Mouse (Mus musculus) layer of hippocampus, adult 2 months (tissue): ENCODE results near the gene Pkm. TPM values are rescaled to one million over a fixed set of nuclear protein-coding genes. Genes with fewer than 3 reads are reported as not detected.

Experiments
- DNase-seq, 2 experiments: peaks; one replicate each; pipeline ENCODE4 v3.0.0; 2022; ENCODE audit warnings: low spot score in 2 of 2
- H3K27ac ChIP-seq: fragments of 200-600 bp; 2 replicates; pipeline ENCODE4 v1.8.1; 2022
- H3K4me3 ChIP-seq: fragments of 200-600 bp; 2 replicates; pipeline ENCODE4 v1.8.1; 2022; ENCODE audit warnings: mild to moderate bottlenecking
- CTCF ChIP-seq: fragments of 200-600 bp; conservative IDR thresholded peaks from 2 replicates; pipeline ENCODE4 v1.8.1; 2022; ENCODE audit warnings: antibody characterized with exemption, mild to moderate bottlenecking, moderate library complexity
- total RNA-seq, 2 experiments: library from RNA; stranded (reverse); gene quantifications; 2 replicates each; pipeline ENCODE4 v1.2.3; 2021

The Pkm gene
- total RNA-seq, 2 experiments from 2014 or later: 1,301 to 1,421 TPM

DNA sequence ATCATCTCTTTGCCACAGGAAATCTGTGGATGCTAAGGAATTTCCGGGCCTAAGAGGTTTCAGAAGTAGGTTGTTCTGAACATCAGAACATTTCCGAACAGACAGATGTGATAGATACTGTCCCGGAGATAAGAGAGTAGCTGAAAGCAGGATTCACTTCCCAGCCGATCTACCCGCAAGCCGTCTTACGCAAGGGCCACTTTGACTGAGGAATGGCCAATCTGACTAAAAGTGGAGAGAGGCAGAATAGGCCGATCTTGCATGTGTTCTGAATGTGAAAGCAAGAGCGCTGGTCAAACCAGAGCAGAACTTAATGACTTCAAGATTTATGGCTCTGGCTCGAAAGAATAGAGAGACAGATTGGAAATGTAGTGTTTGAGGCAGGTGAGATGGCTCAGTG lies 69.3 kb downstream of the Pkm start:
- DNase-seq: no peak
- TF ChIP-seq CTCF: no peak
- H3K4me3 ChIP-seq: no peak overlapping the region
- H3K27ac ChIP-seq: no peak overlapping the region

DNA sequence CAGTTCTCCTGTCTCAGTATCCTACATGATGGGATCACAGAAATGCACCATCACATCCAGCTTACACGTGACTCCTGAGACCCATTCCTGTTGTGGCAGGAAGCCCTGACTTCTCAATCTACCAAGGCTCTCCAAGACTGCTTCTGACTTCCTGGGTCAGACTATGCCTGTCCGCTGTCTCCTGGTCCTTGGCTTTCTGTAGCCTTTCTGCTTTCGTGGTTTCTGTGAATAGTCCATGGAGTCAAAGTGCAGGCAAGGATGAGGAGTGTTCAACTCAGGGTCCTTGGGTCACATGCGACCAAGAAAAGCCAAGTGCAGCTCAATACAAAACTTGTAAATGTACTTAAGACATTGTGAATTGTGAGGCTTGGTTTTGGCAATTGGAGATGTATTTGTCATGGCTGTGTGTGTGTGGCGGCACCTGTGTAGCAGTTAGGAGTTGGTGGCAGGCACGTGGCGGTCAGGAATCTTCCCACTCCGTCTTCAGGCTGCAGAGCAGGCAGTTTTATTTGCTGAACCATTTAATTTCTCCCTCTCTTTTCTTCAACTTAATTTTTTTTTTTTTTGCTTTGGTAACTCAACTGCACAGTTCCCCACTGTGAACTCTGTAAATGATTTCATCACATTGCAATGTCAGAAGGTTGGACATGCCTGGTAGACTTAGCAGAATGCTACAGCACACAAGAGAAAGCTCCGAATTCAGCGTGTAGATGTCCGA lies 71.6 kb downstream of the Pkm start:
- no peak for TF ChIP-seq CTCF
- Histone ChIP-seq H3K27ac (no peak overlapping the region), H3K4me3 (no peak overlapping the region)
- no peak for DNase-seq

Other genes starting within 250 kb of the Pkm start
- 100 to 1,000 TPM; 106 TPM for gene Arih1, start 169.8 kb upstream of the Pkm start, total RNA-seq
- 10 to 100 TPM; 47.8 to 51.0 TPM for gene Hexa, start 116.8 kb upstream of the Pkm start, total RNA-seq
- gene Tmem202, start 116.5 kb upstream of the Pkm start, total RNA-seq: 1 to 10 TPM; 2.4 to 2.8 TPM
- 10 to 100 TPM; 25.2 to 30.4 TPM for gene Celf6, start 78.5 kb upstream of the Pkm start, total RNA-seq
- 100 to 1,000 TPM; 129 to 132 TPM for gene Parp6, start 39.1 kb upstream of the Pkm start, total RNA-seq
- gene Gramd2, start 23.8 kb downstream of the Pkm start, total RNA-seq: 1 to 10 TPM; 5.7 to 7.5 TPM
- gene Senp8, start 94.3 kb downstream of the Pkm start, total RNA-seq: 1 to 10 TPM; 8.4 to 8.6 TPM
- gene Myo9a, start 94.5 kb downstream of the Pkm start, total RNA-seq: 10 to 100 TPM; 70.0 to 71.1 TPM